Mouse (Mus musculus): ENCODE results near the gene Npsr1.

Gene Npsr1

GRCm38 (mm10) chr9:24097696-24098095, at the start of gene Npsr1:
TSS of gene Npsr1 (plus strand) at chr9:24097996.
- no peak for DNase-seq (ENCODE audit: low read depth, low spot score)

DNA sequence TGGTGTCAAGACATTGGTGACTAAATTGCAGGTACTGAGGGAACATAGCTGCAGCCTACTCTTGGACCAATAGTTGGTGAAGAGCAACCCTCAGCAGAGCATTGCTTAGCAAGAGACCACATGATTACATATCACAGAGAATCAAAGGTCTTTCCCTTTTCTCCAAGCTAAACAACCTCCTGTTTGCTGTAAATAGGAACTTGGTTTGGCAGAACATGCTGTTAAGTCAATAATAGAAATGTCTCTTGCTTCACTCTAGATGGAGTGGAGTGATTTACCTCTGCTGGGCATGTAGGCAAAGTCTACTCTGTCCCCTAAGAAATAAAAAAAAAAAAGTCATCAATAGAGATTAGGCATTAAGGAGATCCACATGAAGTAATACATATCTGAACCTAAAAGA, 46.3 kb upstream of the Npsr1 start:
- DNase-seq (ENCODE audit: low read depth, low spot score), result no peak

DNA sequence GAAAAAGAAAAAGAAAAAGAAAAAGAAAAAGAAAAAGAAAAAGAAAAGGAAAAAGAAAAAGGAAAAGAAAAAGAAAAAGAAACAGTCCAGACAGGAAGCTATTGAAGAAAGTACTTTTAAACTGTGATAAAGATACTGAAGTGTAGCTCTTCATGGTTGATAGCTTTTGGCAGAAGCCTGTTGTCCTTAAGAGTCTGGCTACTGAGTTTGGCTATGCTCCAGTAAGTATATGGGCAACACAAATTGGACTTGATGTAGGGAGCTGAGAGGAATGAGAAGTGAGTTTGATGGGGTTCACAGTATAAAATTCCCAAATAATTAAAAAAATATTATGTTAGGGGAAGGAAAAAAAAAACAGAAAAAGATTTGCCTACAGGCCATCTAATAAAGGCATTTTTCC, 34.5 kb upstream of the Npsr1 start:
- no peak for DNase-seq (ENCODE audit: low read depth, low spot score)

DNA sequence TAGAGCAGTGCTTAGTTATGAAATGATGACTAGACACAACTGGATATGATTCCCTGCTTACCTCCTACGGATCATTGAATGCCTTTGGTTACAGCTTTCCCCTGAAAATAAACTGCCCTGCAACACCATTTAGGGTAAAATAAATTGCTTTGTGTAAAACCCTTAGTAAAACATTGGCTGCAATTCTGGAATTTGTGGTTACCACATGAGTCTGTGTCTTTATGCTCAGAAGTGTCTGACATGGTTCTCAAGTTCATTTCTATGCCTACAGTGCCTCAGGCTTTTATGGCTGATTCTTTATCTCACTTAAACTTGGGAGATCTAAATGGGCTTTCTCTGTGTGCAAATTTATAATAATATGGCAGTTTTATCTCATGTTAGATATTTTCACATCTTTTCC, 26.1 kb upstream of the Npsr1 start:
- no peak for DNase-seq (ENCODE audit: low read depth, low spot score)

DNA sequence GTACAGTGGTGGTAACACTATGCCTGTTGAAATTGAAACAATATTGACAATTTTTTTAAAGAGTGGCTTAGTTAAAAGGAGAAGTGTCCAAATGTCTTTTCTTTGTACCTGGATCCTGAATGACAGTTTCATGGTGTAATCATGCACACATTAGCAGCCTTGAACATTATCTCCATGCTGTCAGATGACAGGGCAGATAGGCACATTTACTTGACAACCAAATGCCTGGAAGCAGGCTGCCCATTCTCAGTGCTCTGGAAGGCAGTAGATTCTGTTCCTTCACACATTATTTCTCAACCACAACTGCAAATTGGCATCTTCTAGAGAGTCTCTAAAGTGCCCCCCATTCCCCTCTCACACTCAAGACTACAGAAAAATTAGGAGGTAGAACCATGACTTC, 20.2 kb upstream of the Npsr1 start:
- DNase-seq (ENCODE audit: low read depth, low spot score), result no peak

DNA sequence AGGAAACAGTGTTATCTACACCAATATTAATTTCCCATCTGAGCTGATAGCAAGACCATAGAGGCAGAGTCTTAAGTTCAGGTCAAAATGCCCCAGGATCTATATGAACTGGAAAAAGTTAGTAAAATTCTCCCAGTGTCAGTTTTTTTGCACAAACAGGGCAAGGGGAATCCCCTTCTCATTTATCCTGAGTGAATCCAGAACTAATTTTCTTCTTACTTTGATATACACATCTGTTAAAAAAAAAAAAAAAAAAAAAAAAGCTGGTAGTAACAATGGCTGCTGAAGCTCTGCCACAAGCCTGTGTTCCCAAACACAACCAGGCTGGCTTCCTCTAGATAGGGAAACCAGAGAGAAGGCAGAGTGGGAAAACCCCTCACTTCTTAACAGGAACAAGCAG, 5.9 kb upstream of the Npsr1 start:
- DNase-seq (ENCODE audit: low read depth, low spot score), result no peak

- no peak for DNase-seq (ENCODE audit: low read depth, low spot score)
Observed at GRCm38 (mm10) chr9:24098526-24098925, 730 bp downstream of the Npsr1 start.

GRCm38 (mm10) chr9:24099631-24100030, 1.8 kb downstream of the Npsr1 start:
- no peak for DNase-seq (ENCODE audit: low read depth, low spot score)

DNA sequence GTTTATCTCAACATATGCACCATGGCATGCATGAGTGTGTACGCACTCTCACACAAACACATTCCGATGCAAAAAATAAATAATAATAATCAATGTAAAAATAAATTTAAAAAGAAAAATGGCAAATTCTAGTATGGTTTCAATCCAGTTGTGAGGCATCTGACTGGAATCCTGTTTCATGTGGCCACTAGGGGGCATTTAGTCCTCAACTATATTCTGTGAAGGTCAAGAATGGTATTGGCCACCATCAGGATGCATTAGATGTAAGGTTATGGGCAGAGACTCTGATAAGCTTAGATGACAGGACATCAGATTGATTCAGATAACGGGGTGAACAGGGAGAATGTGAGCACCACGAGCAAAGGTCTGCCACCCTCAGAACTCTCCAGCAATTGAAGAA, 21.6 kb downstream of the Npsr1 start:
- DNase-seq (ENCODE audit: low read depth, low spot score), result peak; percentile 43

DNA sequence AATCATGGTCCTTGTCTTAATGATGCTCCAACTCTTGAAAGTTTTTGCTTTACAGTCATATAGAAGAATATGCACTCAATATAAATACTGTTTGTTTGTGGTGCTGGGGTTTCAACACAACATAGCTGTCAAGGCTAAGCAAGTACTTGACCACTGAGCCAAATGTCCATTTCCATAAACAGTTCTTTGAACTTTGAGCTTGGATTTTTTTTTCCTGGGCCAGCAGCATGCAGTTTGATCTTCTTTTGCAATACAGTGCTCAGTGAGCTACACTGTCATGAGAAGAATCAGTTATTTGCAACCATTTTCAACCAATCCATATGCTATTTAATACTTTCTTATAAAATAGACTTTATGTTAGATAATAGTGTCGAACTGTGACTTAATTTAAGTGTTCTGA, 35.3 kb downstream of the Npsr1 start:
- DNase-seq (ENCODE audit: low read depth, low spot score), result no peak

DNA sequence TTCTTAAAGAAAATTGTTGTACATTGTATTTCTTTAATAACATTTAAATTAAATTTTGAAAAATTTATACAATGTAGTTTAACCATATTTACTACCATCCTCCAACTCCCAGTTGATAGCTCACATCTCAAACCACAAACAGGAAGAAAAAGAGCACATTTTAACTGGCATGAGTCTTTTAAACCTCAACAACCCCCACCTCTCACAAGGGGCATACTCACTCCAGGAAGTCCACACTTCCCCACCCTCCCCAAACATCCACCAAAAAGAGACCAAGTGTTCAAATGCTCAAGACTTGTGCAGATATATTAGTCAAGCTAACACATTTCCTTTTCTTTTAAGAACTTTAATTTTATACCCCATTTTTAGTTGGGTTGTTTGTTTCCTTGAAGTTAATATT, 38.6 kb downstream of the Npsr1 start:
- no peak for DNase-seq (ENCODE audit: low read depth, low spot score)

DNA sequence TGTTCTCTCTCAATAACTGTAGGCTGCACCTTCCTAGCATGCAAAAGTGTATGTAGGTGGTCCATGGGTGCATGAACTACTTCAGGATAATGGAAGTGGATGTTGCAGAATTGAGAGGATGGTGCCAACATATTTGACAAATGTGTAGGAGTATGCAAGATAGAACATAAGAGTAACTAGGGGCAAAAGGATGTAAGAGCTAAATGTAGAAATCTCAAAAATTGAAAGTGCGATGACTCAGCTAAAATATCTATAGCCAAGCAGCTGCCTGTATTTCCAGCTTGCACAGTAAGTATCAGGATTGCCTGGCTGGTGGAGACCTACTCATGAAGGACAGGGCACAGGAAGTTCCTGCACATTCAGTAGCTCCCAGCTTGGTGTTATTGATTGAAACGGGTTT, 46.5 kb downstream of the Npsr1 start:
- no peak for DNase-seq (ENCODE audit: low read depth, low spot score)

DNA sequence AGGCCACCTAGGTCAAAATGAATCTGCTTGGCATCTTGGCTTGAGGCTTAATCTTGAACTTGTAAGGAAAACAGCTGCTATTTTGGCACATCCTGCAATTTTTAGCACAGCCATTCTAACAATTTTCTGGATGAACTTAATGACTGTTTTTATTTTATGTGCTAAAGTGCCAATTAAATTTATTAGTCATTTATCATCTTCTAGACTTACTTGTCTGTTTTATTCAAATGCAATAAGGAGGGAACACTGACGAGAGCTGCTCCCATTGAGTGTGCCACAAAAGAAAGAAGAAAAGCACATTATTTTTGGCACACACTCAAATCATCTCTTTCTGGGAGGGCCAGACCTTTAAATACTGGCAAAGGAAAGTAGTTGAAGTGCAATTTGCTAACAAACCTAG, 59.4 kb downstream of the Npsr1 start:
- no peak for DNase-seq (ENCODE audit: low read depth, low spot score)

DNA sequence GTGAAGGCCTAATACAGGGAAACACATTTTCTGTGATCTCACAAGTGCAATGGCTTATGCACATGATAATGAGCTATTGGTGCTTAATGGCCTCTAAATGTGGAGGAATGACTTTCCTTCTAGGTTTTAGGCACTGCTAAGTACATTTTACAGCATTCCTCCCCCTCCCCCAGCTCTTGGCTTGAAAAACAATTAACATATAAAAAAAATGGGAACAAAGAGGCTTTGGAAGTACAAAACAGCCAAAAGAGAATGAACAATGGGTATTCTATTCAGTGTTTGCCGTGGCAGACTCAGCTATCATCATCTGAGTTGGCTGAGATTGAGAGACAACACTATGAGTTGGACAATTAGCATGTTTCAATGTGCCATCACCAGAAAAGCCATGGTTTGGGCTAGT, 62.6 kb downstream of the Npsr1 start:
- peak; percentile 92 for DNase-seq (ENCODE audit: low read depth, low spot score)

- no peak for DNase-seq (ENCODE audit: low read depth, low spot score)
Observed at GRCm38 (mm10) chr9:24168501-24168900, 70.7 kb downstream of the Npsr1 start.

- no peak for DNase-seq (ENCODE audit: low read depth, low spot score)
Observed at GRCm38 (mm10) chr9:24170728-24171127, 72.9 kb downstream of the Npsr1 start.

DNA sequence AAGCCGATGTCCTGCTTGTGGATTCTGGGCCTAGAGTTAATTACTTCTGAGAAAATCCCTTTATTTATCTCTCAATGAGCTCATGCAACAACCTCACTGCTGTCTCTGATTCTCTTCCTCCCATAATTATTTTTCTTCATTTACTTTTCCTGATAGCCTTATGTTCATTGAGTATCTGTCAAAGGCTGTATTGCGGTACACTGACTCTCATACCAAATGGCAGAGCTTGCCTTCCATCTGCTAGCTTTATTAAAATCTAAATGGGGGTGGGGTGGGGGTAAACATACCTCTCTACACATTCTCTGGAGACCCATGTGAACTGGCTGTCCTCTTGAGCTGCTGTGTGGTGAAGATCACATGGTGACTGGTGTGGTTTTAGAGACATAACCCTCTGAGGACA, 80.9 kb downstream of the Npsr1 start:
- no peak for DNase-seq (ENCODE audit: low read depth, low spot score)

DNA sequence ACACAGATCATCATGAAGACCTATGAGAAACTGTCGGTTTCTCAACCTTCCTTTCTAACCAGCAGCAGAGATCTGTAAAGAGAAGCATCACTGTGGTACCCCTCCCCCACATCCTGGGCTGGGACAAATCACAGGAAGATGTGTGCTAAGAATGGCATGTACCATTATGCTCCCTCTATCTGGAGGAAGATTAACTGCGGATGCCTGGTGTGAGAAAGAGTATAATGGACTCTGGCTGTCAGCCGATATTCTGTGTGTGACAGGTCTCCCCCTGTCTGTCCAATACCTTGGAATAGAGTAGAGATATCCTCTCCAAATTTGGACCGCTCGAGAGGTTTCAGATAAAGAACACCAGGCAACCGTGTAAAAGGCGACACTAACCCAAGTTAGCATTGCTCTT, 83.1 kb downstream of the Npsr1 start:
- DNase-seq (ENCODE audit: low read depth, low spot score), result no peak

DNA sequence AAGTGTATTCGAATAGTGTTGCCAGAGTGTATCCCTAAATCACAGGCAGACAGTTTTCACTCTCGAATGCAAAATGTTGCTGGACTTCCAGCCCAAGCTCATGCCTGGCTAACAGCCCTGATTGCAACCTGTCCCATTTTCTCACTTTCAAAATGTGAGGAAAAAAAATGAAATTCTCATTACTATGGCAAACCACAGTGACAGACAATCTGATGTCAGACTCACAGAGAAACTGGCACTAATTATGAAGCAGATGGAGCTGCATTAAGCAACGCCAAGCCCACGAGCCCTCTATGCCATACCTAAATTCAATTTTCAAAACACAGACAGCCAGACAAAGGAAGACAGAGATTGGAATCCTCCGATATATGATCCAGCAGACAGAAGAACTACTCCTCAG, 88.5 kb downstream of the Npsr1 start:
- no peak for DNase-seq (ENCODE audit: low read depth, low spot score)

DNA sequence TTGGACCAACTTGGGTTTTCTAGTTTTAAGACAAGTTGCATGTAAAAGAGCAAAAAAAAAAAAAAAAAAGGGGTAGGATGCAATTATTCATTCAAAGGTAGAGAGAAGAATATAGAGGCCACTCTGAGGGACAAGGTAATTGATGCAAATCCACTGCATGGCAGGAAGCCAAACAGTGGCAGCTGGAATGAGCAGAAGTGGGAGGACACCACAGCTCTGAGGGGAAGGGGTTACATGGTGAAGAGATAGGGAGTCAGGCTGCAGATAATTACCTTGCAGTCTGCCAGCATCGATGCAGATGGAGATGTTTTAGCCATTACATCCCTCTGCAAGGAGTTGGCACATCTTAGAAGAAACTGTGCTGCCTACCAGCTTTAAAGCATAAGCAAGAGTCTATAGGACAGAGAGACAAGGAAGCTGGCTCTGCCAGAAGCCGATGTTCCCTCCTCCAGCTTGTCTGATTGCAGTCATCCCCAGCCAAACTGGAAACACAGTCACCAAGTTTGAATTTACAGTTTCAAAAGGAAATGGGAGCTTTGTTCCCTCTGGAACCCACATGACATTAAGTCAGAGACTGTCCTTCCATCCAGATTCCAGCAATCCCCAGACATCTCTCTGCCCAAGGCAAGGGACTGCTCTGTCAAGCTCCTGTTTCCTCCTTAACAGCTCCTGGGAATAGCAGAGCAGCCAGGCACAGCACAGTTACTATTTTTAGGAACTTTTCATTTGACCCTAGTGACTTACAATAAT, 91.9 kb downstream of the Npsr1 start:
- no peak for DNase-seq (ENCODE audit: low read depth, low spot score)

DNA sequence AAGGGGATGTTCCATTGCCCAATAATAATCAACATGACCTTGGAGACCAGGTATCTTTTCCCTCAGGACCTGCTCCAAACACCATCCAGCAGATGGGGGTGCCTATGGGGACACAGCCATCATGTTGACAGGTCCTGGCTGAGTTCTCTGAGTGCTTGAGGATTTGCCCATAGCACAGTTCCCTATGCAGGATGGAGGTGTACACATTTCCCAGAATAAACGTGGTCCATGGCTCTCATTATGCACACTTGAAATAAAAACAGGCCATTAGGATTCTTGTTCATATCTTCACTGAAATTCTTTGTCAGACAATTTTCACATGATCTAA, 92.4 kb downstream of the Npsr1 start:
- no peak for DNase-seq (ENCODE audit: low read depth, low spot score)

DNA sequence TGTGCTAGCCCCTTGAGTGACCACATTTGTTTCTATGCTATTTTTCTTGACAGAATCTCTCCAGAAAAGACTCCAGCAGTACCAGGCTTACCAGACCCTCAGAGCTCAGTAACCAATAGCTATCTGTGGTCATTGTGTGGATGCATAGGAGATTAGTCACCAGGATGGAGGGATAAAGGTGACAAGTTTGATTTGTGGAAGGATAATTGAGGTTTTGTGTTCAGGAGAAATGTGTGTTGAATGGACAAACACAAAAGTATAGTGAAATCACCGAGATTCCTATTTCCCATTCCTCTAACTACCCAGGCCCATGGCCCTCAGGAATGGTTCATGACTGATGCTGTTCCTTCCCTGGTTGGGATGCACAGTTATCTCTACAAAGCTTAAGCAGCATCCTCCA, 100.5 kb downstream of the Npsr1 start:
- DNase-seq (ENCODE audit: low read depth, low spot score), result no peak

- no peak for DNase-seq (ENCODE audit: low read depth, low spot score)
Observed at GRCm38 (mm10) chr9:24211636-24212035, 113.8 kb downstream of the Npsr1 start.

DNA sequence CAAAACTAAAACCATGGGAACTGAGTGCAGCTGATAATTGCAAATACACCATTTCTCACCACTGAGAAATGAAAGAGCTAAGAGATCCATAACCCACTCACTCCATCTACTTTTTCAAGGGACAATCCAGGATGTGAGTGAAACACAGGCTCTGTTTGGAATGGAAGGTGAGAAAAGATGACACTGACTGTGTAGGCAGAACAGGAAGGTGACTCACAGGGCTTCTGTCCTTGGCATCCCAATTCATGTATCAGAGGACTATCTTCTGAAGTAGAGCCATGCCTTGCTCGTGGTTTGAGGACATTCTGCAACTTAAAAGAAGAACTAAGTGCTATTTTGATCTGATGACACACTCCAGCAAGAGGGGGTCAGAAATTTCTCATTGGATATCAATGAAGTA, 119.9 kb downstream of the Npsr1 start:
- DNase-seq (ENCODE audit: low read depth, low spot score), result no peak
